Mouse (Mus musculus) C2C12 (cell line): ENCODE data around the gene Tsen34. TPM values are rescaled to one million over a fixed set of nuclear protein-coding genes. Genes with fewer than 3 reads are reported as not detected.

Source experiments
- H3K27me3 ChIP-seq: one replicate; pipeline ENCODE4 v1.6.1; 2011; ENCODE audit not compliant: control insufficient read depth, insufficient read depth, insufficient read length
- H3K36me3 ChIP-seq: one replicate; pipeline ENCODE4 v1.6.1; 2011; ENCODE audit not compliant: control insufficient read depth, insufficient read depth
- H3K4me3 ChIP-seq: one replicate; pipeline ENCODE4 v1.5.1; 2011; ENCODE audit warnings: mild to moderate bottlenecking, control low read depth; ENCODE audit not compliant: poor library complexity, insufficient read depth, severe bottlenecking
- H3K79me2 ChIP-seq: one replicate; pipeline ENCODE4 v1.6.1; 2011; ENCODE audit not compliant: control insufficient read depth, insufficient read depth
- H3K79me3 ChIP-seq: one replicate; pipeline ENCODE4 v1.6.1; 2011; ENCODE audit warnings: low read depth, control low read depth
- H3ac ChIP-seq: one replicate; pipeline ENCODE3; 2011; ENCODE audit warnings: low read depth; ENCODE audit not compliant: control insufficient read depth, insufficient read length
- CEBPB ChIP-seq: IDR thresholded peaks from one replicate; pipeline ENCODE4 v1.6.1; 2011; ENCODE audit warnings: low read depth, mild to moderate bottlenecking, control low read depth, moderate library complexity
- CTCF ChIP-seq: IDR thresholded peaks from one replicate; pipeline ENCODE4 v1.5.1; 2011; ENCODE audit not compliant: control insufficient read depth, insufficient read depth, insufficient read length
- FOSL1 ChIP-seq: IDR thresholded peaks from one replicate; pipeline ENCODE4 v1.8.0; 2011; ENCODE audit warnings: mild to moderate bottlenecking, low read length; ENCODE audit not compliant: poor library complexity, insufficient read depth, severe bottlenecking
- MAX ChIP-seq: IDR thresholded peaks from one replicate; pipeline ENCODE4 v1.6.1; 2011; ENCODE audit warnings: mild to moderate bottlenecking, control low read depth
- MYOD1 ChIP-seq: IDR thresholded peaks from one replicate; pipeline ENCODE4 v1.6.1; 2011; ENCODE audit warnings: low read depth; ENCODE audit not compliant: control insufficient read depth, insufficient read length
- MYOG ChIP-seq: IDR thresholded peaks from one replicate; pipeline ENCODE4 v1.6.1; 2011; ENCODE audit not compliant: control insufficient read depth, insufficient read length; ENCODE audit errors: extremely low read depth
- USF1 ChIP-seq: IDR thresholded peaks from one replicate; pipeline ENCODE4 v1.6.1; 2011; ENCODE audit warnings: low read depth, mild to moderate bottlenecking, control low read depth, moderate library complexity
- long read RNA-seq, 2 experiments: library from polyadenylated mRNA; unstranded; transcript quantifications; one replicate each; pipeline ENCODE4 v2.0.0; 2019 to 2020
- polyA plus RNA-seq: library from polyadenylated mRNA; unstranded; fragments of >200 nt; fragmentation: generic; extraction: Trizol; gene quantifications from one replicate; pipeline ENCODE4 v1.2.1, GENCODE M21; 2012; ENCODE audit warnings: missing spikeins

The Tsen34 gene
- polyA plus RNA-seq = 215 TPM
- long read RNA-seq, experiment 1, transcript Tsen34-202 (4 exons, 1,319 nt) = major isoform, 72 of 142 reads
- long read RNA-seq, experiment 1, transcript Tsen34-204 (5 exons, 1,779 nt) = minor isoform, 35 of 142 reads
- long read RNA-seq, experiment 1, partial matches to known transcripts = 16 of 142 reads
- long read RNA-seq, experiment 1, other reads (novel, unspliced or antisense) = 16 of 142 reads
- long read RNA-seq, experiment 2, transcript Tsen34-211 (6 exons, 1,375 nt) = minor isoform, 11 of 238 reads
- long read RNA-seq, experiment 2, transcript Tsen34-204 (5 exons, 1,779 nt) = minor isoform, 84 of 238 reads
- long read RNA-seq, experiment 2, transcript Tsen34-202 (4 exons, 1,319 nt) = major isoform, 89 of 238 reads
- long read RNA-seq, experiment 2, partial matches to known transcripts = 12 of 238 reads
- long read RNA-seq, experiment 2, other reads (novel, unspliced or antisense) = 42 of 238 reads

GRCm38 (mm10) chr7:3692382-3692986, at the start of gene Tsen34:
Gene Tsen34, plus strand, starts transcription at chr7:3692863.
- no peaks in the 10 kb centered on the region for H3K27me3 ChIP-seq
- H3K4me3 ChIP-seq = peak within 1 kb of the TSS; percentile 50
- H3K36me3 ChIP-seq = peaks cover 21% of the 10 kb centered on the region
- no peak for TF ChIP-seq MAX
- TF ChIP-seq MYOD1 = no peak
- no peak for TF ChIP-seq FOSL1
- TF ChIP-seq CEBPB = no peak
- no peak for TF ChIP-seq CTCF
- TF ChIP-seq USF1 = no peak
- no peak for TF ChIP-seq MYOG
- peak within 1 kb of the TSS; percentile 70 for H3ac ChIP-seq
- H3K79me2 ChIP-seq = peaks cover 36% of the 10 kb centered on the region
- peaks cover 15% of the 10 kb centered on the region for H3K79me3 ChIP-seq

DNA sequence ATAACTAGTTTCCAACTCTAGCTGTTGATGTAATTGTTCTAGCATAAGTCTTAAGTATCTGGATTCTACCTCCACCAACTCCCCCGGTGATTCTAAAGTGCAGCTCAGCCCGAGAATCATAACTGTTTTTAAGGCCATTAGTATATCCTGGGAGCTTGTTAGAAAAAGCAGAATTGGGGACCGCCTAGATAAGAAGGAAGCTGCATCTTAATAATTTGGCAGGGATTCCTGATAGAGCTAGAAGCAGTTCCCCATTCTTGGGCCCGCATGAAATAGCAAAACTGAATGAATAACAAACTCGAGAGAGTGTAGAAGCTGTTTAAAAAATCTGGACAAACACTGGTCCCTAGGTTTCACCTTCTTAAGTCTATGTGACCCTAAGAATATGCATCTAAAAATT, 49.3 kb upstream of the Tsen34 start:
- H3K79me2 ChIP-seq = peaks cover 32% of the 10 kb centered on the region
- peaks cover 16% of the 10 kb centered on the region for H3K36me3 ChIP-seq
- no peak overlapping the region for H3ac ChIP-seq
- H3K79me3 ChIP-seq = peaks cover 29% of the 10 kb centered on the region
- H3K27me3 ChIP-seq = no peaks in the 10 kb centered on the region
- TF ChIP-seq MAX = no peak
- no peak for TF ChIP-seq CTCF
- TF ChIP-seq FOSL1 = no peak
- TF ChIP-seq MYOG = no peak
- TF ChIP-seq USF1 = no peak
- no peak for TF ChIP-seq CEBPB
- TF ChIP-seq MYOD1 = no peak
- no peak overlapping the region for H3K4me3 ChIP-seq

DNA sequence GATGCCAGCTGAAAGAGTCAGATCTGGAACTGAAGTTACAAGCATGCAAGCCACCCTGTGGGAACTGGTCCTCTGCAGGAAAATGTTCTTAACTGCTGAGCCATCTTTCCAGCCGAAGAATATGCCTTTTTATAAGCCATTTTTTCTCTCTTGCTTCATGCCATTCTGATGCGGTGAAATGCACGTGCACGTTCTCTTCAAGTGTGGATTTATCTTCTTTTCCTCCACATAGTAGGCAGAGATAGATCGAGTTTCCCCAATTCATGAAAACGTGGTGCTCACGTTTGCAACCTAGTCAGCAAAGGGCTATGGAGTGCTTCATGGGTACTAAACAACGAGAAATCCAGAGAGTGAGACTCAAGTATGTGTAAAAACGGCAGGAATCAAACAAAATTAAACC, 48.8 kb upstream of the Tsen34 start:
- Histone ChIP-seq H3K79me2 (peaks cover 36% of the 10 kb centered on the region), H3K27me3 (no peaks in the 10 kb centered on the region), H3K79me3 (peaks cover 33% of the 10 kb centered on the region), H3ac (peak overlapping the region; percentile 19), H3K4me3 (no peak overlapping the region), H3K36me3 (peaks cover 14% of the 10 kb centered on the region)
- no peak for TF ChIP-seq CEBPB
- TF ChIP-seq MYOG = no peak
- no peak for TF ChIP-seq CTCF
- no peak for TF ChIP-seq MAX
- no peak for TF ChIP-seq FOSL1
- TF ChIP-seq MYOD1 = no peak
- no peak for TF ChIP-seq USF1

DNA sequence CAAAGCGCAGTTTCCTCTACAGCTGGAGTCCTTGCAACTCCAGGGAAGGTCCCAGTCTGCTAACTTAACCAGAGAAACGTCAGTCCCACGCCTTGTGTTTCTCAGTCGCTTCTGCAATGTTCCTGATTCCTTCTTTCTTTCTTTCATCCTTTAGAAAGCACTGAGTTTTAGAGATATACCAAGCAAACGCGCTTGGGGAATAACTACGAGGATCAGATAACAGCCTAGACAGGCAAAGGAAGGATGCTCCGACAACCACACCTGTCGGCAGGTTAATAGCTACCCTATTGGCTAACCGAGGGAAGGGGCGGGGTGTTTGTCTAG, 48.4 kb upstream of the Tsen34 start:
- peak overlapping the region; percentile 7 for H3K4me3 ChIP-seq
- H3ac ChIP-seq = peak overlapping the region; percentile 64
- H3K36me3 ChIP-seq = peaks cover 14% of the 10 kb centered on the region
- peaks cover 41% of the 10 kb centered on the region for H3K79me2 ChIP-seq
- TF ChIP-seq MYOG (no peak), MAX (no peak), MYOD1 (no peak), USF1 (no peak), CEBPB (no peak), FOSL1 (no peak), CTCF (no peak)
- H3K27me3 ChIP-seq = no peaks in the 10 kb centered on the region
- peaks cover 38% of the 10 kb centered on the region for H3K79me3 ChIP-seq

DNA sequence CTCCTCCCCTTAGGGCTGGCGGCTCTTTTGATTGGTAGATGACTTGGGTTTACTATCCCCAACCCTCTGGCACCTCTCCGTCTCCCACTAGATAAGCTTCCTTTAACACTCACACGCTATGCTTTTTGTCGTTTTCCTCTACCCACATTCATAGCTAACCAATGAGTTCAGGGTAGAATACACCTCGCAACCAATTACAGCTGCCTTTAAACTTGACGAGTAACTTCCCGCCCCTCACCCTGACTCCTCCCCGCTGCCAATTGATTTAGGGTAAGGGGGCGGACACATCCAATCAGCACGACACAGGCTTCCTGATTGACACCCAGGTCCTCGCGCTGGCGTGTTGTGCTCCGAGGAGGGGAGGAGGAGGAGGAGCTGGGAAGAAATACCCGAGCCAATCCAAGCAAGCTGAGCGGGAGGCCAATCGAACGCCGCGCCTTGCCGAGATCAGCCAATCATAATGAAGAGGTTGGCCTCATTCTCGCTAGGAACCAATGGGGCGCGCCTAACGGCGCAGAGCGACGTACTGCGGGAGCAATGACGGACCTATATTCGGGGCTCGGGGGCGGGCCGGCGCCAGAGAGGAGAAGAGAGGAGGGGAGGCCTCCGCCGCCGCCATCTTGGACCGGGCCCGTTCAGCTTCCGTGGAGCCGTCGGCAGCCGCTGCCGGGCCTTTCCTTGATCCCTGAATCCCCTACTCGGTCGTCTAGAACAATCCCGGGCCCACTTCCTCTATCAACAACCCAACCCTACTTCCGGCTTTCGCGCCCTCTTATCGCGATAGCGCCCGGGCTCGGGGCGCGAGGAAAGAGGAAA, 47.8 kb upstream of the Tsen34 start, which contains the start of gene Cnot3:
Gene Cnot3 (plus strand): TSS at position 597 of the 816 bp plus-strand sequence.
- Histone ChIP-seq H3K4me3 (peak within 1 kb of the TSS; percentile 57), H3K79me3 (peaks cover 41% of the 10 kb centered on the region), H3K27me3 (no peaks in the 10 kb centered on the region), H3ac (peak within 1 kb of the TSS; percentile 100), H3K79me2 (peaks cover 47% of the 10 kb centered on the region), H3K36me3 (peaks cover 12% of the 10 kb centered on the region)
- TF ChIP-seq FOSL1 (no peak), MYOD1 (no peak), CTCF (no peak), USF1 (no peak), MAX (no peak), CEBPB (no peak), MYOG (no peak)
